Mouse (Mus musculus) brain, embryonic 14.5 days (tissue): Measurements from ENCODE around the gene Aldh4a1.

ENCODE experiments used
- CTCF ChIP-seq: fragments of 200-500 bp; IDR thresholded peaks from 2 replicates; pipeline ENCODE4 v1.5.1; 2012; ENCODE audit warnings: inconsistent platforms, mild to moderate bottlenecking, moderate library complexity, borderline replicate concordance; ENCODE audit not compliant: insufficient read depth, insufficient read length; ENCODE audit errors: extremely low read depth
- POLR2A ChIP-seq: fragments of 200-500 bp; IDR thresholded peaks from 2 replicates; pipeline ENCODE4 v1.6.1; 2012; ENCODE audit warnings: mild to moderate bottlenecking, inconsistent platforms, borderline replicate concordance; ENCODE audit not compliant: poor library complexity, insufficient read depth, insufficient read length, severe bottlenecking; ENCODE audit errors: extremely low read depth

DNA sequence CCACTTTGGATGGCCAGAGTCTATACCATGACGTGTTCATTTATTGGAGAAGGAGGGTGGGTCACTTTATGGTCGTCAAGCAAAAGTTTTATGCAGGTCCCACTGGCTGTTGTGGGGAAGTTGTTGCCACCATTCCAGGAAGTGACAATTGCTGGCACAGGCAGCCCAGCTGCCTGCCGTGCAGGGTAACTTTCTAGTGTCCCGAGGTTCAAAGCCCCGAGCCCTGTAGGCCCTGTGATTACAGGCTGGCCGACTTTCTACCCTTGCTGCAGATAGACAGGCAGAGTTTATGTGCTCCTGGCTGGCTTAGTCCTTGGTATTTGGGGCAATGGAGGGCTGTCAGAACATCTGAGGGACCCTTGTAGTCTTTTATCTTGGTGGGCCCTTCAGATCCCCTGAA lies 43.2 kb upstream of the Aldh4a1 start:
- no peak for TF ChIP-seq POLR2A
- TF ChIP-seq CTCF, result no peak
